Mouse (Mus musculus) Muller cell, postnatal 12 days (primary cell): ENCODE data around the gene Zbp1.

Source experiments
- DNase-seq: peaks from one replicate; pipeline ENCODE4 v3.0.0-alpha.2; 2015; ENCODE audit errors: inconsistent ontology term

Gene Zbp1

GRCm38 (mm10) chr2:173247197-173247596, 28.5 kb upstream of the Zbp1 start:
- DNase-seq: no peak

GRCm38 (mm10) chr2:173246688-173247087, 28.0 kb upstream of the Zbp1 start:
- no peak for DNase-seq

GRCm38 (mm10) chr2:173245258-173245657, 26.5 kb upstream of the Zbp1 start:
- DNase-seq: no peak

GRCm38 (mm10) chr2:173244108-173244507, 25.4 kb upstream of the Zbp1 start:
- DNase-seq: no peak

- no peak for DNase-seq
These were observed 24.9 kb upstream of the Zbp1 start for GRCm38 (mm10) chr2:173243616-173244015.

GRCm38 (mm10) chr2:173242874-173243273, 24.2 kb upstream of the Zbp1 start:
- peak; percentile 69 for DNase-seq

- peak; percentile 51 for DNase-seq
These were observed 22.0 kb upstream of the Zbp1 start for GRCm38 (mm10) chr2:173240738-173241137.

GRCm38 (mm10) chr2:173238522-173238921, 19.8 kb upstream of the Zbp1 start:
- DNase-seq: peak; percentile 72

- DNase-seq: no peak
These were observed 17.0 kb upstream of the Zbp1 start for GRCm38 (mm10) chr2:173235435-173236332.

GRCm38 (mm10) chr2:173232766-173233099, 14.0 kb upstream of the Zbp1 start:
- peak; percentile 65 for DNase-seq

- DNase-seq: peak; percentile 62
These were observed 13.5 kb upstream of the Zbp1 start for GRCm38 (mm10) chr2:173232065-173232765.

GRCm38 (mm10) chr2:173229578-173230224, 11.0 kb upstream of the Zbp1 start:
- DNase-seq: peak; percentile 78

GRCm38 (mm10) chr2:173228567-173228966, 9.8 kb upstream of the Zbp1 start:
- peak; percentile 31 for DNase-seq

GRCm38 (mm10) chr2:173226792-173227191, 8.1 kb upstream of the Zbp1 start:
- DNase-seq: no peak

GRCm38 (mm10) chr2:173225906-173226305, 7.2 kb upstream of the Zbp1 start:
- DNase-seq: no peak

- no peak for DNase-seq
These were observed 6.1 kb upstream of the Zbp1 start for GRCm38 (mm10) chr2:173224832-173225231.

- DNase-seq: no peak
These were observed 5.4 kb upstream of the Zbp1 start for GRCm38 (mm10) chr2:173224097-173224496.

GRCm38 (mm10) chr2:173223496-173223895, 4.8 kb upstream of the Zbp1 start:
- no peak for DNase-seq

GRCm38 (mm10) chr2:173220754-173221153, 2.0 kb upstream of the Zbp1 start:
- no peak for DNase-seq

GRCm38 (mm10) chr2:173219256-173219954, 682 bp upstream of the Zbp1 start:
- DNase-seq: peak; percentile 56

GRCm38 (mm10) chr2:173217763-173218258, 912 bp downstream of the Zbp1 start:
- DNase-seq: peak; percentile 22

- DNase-seq: peak; percentile 8
These were observed 1.5 kb downstream of the Zbp1 start for GRCm38 (mm10) chr2:173217246-173217645.
